Mouse (Mus musculus) lung, postnatal 0 days (tissue): ENCODE results near the gene Kbtbd12.

Experiments
- CTCF ChIP-seq: IDR thresholded peaks from 2 replicates; pipeline ENCODE4 v1.5.1; 2016; ENCODE audit warnings: antibody characterized with exemption, mild to moderate bottlenecking
- EP300 ChIP-seq: IDR thresholded peaks from 2 replicates; pipeline ENCODE4 v1.6.1; 2016; ENCODE audit warnings: antibody characterized with exemption, mild to moderate bottlenecking, control low read depth

DNA sequence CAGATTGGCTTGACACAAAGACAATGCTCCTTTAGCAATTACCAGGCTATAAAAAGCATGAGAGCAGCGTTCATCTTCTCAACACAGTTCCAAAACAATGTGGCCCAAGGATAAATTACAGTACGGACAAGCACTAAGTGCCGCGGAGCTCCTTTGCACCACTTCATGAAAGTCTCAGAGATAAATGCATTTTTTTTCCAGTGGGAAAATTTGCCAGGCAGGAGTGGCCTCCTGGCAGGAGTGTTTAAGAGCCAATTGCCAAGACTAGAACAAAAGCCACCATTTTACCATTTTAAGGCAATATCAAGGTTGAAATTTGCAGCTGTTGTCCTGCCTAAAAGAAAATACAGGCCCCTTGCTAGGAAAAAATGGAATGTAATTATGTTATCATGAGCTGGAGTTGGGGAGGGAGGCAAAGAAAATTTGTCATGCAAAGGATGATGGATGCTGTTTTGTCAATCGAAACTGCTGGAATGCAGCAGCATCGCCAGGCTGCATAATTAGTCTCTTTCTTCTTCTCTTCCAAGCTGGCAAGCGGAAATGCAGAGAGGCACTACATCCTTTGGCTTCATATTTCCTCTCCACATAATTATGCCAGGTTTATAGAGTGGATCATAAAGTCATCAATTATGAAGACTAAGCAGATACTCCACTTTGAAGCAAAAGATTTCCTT lies 45.8 kb upstream of the Kbtbd12 start:
- no peak for TF ChIP-seq CTCF
- TF ChIP-seq EP300: no peak
